Mouse (Mus musculus): ENCODE data around the gene AI464131.

Gene AI464131

DNA sequence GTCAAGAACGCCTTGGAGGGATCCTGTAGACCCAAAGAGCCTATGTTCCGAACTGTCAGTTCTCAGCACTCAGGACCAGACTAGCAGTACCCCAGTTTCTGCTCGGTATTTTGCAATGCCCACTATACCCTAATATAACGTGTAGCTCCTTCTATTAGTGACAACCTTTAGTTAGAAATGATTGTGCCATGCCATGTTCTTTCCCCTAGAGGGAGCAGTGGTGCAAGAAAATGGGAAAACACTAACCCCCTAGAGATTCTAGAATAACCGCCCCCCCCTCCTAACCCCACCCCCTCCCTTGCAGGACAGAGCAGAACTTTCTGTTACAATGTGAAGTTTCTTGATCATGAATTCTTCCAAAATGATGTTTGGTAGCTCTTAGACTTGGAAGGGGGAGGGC is 1.4 kb upstream of the AI464131 start:
- DNase-seq: no peak

GRCm38 (mm10) chr4:41502171-41502940 is 520 bp downstream of the AI464131 start:
- no peak for DNase-seq

DNA sequence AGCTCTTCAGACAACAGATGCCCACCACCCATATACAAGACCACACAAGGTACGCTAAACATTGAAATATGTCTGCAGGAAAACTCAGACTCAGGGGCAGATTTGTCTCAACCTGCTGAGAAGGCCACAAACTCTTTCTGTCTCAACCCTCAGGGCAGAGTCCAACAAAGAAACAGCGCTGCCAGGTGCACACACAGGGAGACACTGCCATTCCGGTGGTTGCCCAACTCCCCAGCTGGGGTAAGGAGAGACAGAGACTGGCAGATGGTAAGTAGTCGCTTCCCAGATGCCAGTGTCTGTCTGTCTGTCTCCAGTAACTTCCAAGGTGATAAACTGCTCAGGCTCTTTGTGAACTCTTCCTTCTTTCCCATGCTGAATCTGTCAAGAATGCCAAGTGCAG is 2.1 kb downstream of the AI464131 start:
- no peak for DNase-seq

DNA sequence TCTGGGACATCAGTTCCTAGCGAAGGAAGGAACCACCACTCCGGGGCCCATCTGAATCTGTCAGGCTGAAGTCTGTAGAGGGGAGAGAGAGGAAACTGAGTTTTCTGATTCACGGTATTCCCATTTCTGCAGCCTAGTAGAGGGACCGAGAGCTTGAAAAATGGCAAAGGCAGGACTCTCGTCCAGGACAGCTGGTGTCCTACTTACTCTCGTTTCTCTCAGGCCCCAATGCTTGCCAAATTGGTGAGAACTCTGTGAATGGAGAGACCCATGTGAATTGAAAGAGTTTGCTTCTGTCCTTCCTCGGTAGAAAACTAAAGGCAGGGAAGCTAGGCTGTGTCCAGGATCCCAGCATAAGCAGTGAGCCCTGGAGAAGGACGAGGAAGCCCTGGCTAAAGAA is 3.3 kb downstream of the AI464131 start:
- no peak for DNase-seq

- DNase-seq: no peak
Measured at GRCm38 (mm10) chr4:41498921-41499391, 3.9 kb downstream of the AI464131 start.

DNA sequence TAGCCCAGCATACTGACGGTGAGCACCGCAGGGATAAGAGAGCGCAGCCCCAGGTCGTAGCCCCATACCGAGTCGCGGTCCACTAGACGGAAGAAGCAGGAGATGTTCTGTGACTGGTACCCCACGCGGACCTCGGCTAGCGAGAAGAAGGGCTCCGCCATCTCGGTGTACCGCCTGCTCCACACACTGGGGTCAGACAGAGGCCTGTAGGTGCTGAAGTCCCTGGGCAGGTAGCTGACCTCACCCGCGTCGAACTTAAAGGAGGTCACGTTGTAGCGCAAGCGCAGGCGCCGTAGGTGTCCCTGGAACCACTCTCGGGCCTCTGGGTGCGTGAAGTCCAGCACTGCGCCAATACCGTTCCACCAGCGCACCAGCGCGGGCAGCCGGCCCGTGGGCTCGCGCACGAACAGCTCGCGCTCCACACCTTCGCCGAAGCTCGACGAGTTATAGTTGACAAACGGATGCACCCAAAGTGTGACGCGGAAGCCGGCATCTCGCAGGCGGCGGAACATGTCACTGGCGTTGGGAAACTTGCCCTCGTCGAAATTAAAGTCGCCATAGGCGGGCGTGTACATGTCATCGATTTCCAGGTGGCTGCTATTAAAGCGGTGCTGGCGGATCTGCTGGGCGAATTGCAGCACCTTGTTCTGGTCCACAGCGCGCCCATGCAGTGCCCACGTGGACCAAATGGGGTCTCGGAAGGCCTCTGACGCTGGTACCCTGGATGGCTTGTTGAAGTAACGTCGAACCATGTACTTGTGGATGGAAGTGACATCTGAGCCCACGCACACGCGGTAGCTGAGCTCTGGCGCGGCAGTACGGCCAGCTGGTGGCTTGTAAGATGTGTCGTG is 4.7 kb downstream of the AI464131 start:
- DNase-seq: no peak

GRCm38 (mm10) chr4:41497579-41497978 is 5.3 kb downstream of the AI464131 start:
- DNase-seq: peak; percentile 54 to 60

GRCm38 (mm10) chr4:41497046-41497445 is 5.8 kb downstream of the AI464131 start:
- DNase-seq: no peak

DNA sequence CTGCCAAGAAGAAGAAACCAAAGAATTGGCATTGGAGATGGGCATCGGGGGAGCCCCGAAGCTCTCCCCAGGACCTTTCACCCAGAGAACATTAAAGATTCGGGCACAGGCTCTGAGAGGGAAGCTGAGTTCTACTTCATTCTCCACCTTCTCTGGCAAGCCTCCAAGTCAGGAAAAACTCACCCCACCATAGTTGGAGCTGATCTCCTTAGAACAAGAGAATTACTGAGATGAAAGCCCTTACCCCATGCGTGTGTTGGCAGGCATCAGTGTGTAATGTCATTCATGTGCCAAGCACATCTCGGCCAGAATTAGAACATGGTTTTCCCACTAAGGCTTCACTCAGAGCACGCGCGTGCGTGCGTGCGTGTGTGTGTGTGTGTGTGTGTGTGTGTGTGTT is 7.0 kb downstream of the AI464131 start:
- DNase-seq: no peak

DNA sequence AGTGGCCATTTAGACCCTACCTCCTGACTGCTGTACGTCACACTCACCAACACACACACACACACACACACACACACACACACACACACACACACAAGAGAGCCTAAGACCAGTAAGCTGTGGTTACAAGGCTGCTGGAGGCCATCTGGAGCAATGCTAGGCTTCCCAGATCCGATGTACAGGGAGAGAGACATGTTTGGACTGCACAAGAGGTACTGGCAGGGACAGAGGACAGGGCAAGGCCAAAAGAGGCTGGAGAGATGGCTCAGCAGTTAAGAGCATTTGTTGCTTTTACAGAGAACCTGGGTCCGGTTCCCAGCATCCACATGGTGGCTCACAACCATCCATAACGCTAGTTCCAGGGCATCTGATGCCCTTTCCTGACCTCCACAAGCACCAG is 7.8 kb downstream of the AI464131 start:
- DNase-seq: no peak

GRCm38 (mm10) chr4:41494378-41494777 is 8.5 kb downstream of the AI464131 start:
- no peak for DNase-seq

GRCm38 (mm10) chr4:41493464-41494116 is 9.3 kb downstream of the AI464131 start:
- DNase-seq: no peak

- DNase-seq: no peak
Measured at GRCm38 (mm10) chr4:41492951-41493350, 9.9 kb downstream of the AI464131 start.

GRCm38 (mm10) chr4:41481601-41482017 is 21.3 kb downstream of the AI464131 start:
- DNase-seq: no peak

DNA sequence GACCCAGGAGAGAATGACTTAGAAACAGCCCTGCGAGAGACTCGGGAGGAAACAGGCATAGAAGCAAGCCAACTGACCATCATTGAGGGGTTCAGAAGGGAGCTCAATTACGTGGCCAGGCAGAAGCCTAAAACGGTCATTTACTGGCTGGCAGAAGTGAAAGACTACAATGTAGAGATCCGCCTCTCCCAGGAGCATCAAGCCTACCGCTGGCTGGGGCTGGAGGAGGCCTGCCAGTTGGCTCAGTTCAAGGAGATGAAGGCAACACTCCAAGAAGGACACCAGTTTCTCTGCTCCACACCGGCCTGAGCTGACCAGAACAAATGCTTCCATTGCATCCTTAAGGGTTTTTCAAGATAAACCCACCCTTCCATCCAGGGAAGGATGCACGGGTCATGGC is 22.6 kb downstream of the AI464131 start:
- DNase-seq: no peak

- DNase-seq: no peak
Measured at GRCm38 (mm10) chr4:41479456-41479804, 23.4 kb downstream of the AI464131 start.

DNA sequence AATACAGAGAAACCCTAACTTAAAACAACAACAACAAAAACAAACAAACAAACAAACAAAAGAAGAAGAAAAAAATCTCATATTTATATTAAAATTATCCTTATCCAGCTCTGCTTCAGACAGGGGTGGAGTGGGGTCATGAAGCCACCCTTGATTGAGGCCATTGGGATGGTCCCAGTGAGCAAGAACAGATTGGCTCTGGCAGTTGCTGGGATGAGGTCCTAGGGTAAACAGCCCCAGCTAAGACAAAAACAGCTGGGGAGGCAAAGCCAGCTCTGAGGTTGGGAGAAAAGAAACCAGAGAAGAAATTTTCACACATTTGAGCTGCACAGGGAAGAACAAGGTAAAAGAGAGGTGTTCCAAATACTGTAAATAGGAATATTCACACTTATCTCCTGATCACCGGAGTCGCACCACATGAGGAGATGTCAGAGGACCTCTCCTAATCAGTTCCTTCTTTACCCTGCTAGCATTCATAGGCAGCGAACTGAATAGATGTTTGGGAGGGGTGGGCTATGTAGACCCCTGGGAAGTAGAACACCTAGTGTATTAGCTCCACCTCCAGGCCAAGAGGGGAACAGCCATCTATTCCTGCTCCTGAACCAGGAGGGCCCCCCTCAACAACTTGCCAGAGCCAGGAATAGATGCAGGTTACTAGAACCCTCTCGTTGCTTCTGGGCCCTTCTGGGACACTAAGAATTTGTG is 24.0 kb downstream of the AI464131 start:
- no peak for DNase-seq

GRCm38 (mm10) chr4:41477648-41478160 is 25.2 kb downstream of the AI464131 start:
- no peak for DNase-seq

DNA sequence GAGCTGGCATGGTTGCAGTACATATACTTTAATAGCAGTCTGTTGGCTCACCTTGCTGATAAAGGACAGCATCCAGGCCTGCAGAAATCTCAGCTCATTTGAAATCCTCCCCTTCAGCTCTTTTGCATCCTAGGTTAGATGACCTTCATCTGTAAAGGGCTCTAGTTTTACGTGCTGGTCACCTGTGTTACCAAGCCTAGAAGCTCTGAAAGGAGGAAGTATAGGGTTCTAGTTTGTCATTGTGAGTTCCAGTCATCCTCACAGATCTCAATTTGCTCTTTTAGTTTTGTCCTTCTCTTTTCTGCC is 31.5 kb downstream of the AI464131 start:
- no peak for DNase-seq

DNA sequence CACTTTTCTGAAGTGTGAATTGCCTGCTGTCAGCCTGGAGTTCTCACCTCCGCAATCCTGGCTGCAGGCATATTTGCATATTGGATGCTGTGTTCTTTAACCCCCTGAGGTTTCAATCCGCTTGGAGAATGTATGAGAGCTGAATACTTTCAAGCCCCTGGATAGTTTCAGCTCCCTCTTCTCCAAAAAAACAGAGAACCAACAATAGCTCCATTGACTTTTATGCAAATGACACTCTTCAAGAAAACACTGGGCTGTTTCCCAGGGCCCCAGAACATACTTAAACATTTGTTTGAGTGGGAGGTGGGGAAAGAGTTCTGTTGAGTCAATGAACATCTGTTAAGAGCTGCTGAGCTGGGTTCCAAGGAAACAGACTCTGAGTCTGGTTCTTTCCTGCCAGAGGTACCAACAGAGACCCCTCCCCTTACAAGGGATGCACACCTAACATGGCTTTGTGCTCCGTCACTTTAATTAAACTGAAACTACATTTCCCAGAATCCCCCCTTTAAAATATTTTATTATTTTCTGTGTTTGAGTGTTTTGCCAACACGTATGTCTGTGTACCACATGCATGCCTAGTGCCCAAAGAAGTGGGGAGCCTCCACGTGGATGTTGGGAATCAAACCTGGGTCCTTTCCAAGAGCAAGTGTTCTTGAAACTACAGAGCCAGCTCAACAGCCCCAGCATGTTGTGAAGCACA is 32.0 kb downstream of the AI464131 start:
- no peak for DNase-seq

GRCm38 (mm10) chr4:41470051-41470683 is 32.7 kb downstream of the AI464131 start:
- no peak for DNase-seq

- DNase-seq: no peak
Measured at GRCm38 (mm10) chr4:41469199-41469598, 33.7 kb downstream of the AI464131 start.
